ENCODE assay signal across 8 mouse cellular contexts in genomic region chr1:172204814-172205740, GRCm38 (mm10). TPM values are rescaled to one million over a fixed set of nuclear protein-coding genes. Genes with fewer than 3 reads are reported as not detected.
DNase-seq lines count a peak whose midpoint lies in the region; ATAC-seq lines count a peak whose summit lies in the region.

No protein-coding gene starts in this region.

- peak overlapping the region; percentile 76; the same call in 1 of the 2 replicates for H3K27ac ChIP-seq in embryonic facial prominence, embryonic 14.5 days (replicated peaks; ENCODE audit: low read depth, low read length)
- H3K27ac ChIP-seq in limb, embryonic 13.5 days, result peak overlapping the region; percentile 81; the same call in 1 of the 2 replicates

- peak overlapping the region; percentile 76 for H3K4me2 ChIP-seq in embryonic facial prominence, embryonic 14.5 days (ENCODE audit: low read depth, low read length)
- peak overlapping the region; percentile 82 for H3K4me2 ChIP-seq in limb, embryonic 13.5 days (replicated peaks)

- WGBS in embryonic facial prominence, embryonic 14.5 days, result 34% methylated on average over 13 of the region's 15 CpGs
- 41% methylated on average over 15 of the region's 15 CpGs for WGBS in limb, embryonic 13.5 days

- H3K4me1 ChIP-seq in embryonic facial prominence, embryonic 14.5 days (ENCODE audit: control insufficient read depth, insufficient read depth, low read length), result peaks cover 60% of the 10 kb centered on the region
- H3K4me1 ChIP-seq in limb, embryonic 13.5 days, result peaks cover 71% of the 10 kb centered on the region

- H3K9ac ChIP-seq in embryonic facial prominence, embryonic 14.5 days (ENCODE audit: low read depth, low read length), result peak overlapping the region; percentile 81
- peak overlapping the region; percentile 86 for H3K9ac ChIP-seq in limb, embryonic 13.5 days

- H3K4me3 ChIP-seq in embryonic facial prominence, embryonic 14.5 days (ENCODE audit: low read depth, low read length), result peak overlapping the region; percentile 63
- H3K4me3 ChIP-seq in limb, embryonic 13.5 days, result peak overlapping the region; percentile 68

- no peaks in the 10 kb centered on the region for H3K27me3 ChIP-seq in embryonic facial prominence, embryonic 14.5 days (replicated peaks; ENCODE audit: control insufficient read depth, insufficient read depth, low read length)
- H3K27me3 ChIP-seq in limb, embryonic 13.5 days, result no peaks in the 10 kb centered on the region

- no peaks in the 10 kb centered on the region for H3K9me3 ChIP-seq in embryonic facial prominence, embryonic 14.5 days (ENCODE audit: control insufficient read depth, low read length)
- H3K9me3 ChIP-seq in limb, embryonic 13.5 days, result no peaks in the 10 kb centered on the region

- H3K36me3 ChIP-seq in embryonic facial prominence, embryonic 14.5 days (ENCODE audit: control insufficient read depth, insufficient read depth, low read length), result peaks cover 10% of the 10 kb centered on the region; the same call in 1 of the 2 replicates
- peaks cover 29% of the 10 kb centered on the region for H3K36me3 ChIP-seq in limb, embryonic 13.5 days

- DNase-seq in cerebellum, adult 11-12 months, result peak; percentile 79
- DNase-seq in 3T3-L1 (ENCODE audit: low read depth, low spot score), result peak; percentile 72
- peak; percentile 45 for DNase-seq in embryonic facial prominence, embryonic 14.5 days (ENCODE audit: low spot score)
- no peak for DNase-seq in layer of hippocampus, postnatal 25 days (ENCODE audit: extremely low spot score in 1 of 2, low spot score in 1 of 2)
- no peak for DNase-seq in layer of hippocampus, postnatal 14 days (ENCODE audit: low spot score in 2 of 2)

- no peak for ATAC-seq in cerebellum, adult (ENCODE audit: insufficient number of reproducible peaks, low FRiP score, low TSS enrichment)
- ATAC-seq in embryonic facial prominence, embryonic 14.5 days (ENCODE audit: low read depth), result no peak
- ATAC-seq in limb, embryonic 13.5 days (ENCODE audit: low FRiP score, low read depth), result no peak
- ATAC-seq in granulocyte monocyte progenitor cell, adult 5-6 weeks (replicated peaks; ENCODE audit: poor library complexity, severe bottlenecking), result no peak

RNA-seq across cellular contexts. Expression of gene Pea15a, which starts 1.5 kb away (rescaled TPM):
- 149 and 150 TPM in 2 replicates for polyA plus RNA-seq in embryonic facial prominence, embryonic 14.5 days (2014; fragmentation: Nextera tagmentation; extraction: Ambion mirVana)
- 108 and 113 TPM in 2 replicates for polyA plus RNA-seq in limb, embryonic 13.5 days (2015; fragmentation: Nextera tagmentation; extraction: Ambion mirVana)
- total RNA-seq in granulocyte monocyte progenitor cell, adult 5-6 weeks (2014; fragmentation: Nextera tagmentation), result 3.5 and 6.0 TPM in 2 replicates
- total RNA-seq in granulocyte monocyte progenitor cell, adult 5-6 weeks (2017), result 1.2 and 1.7 TPM in 2 replicates
- 100 to 1,000 TPM; 395 to 445 TPM for total RNA-seq in layer of hippocampus, postnatal 25 days (2021)
- total RNA-seq in layer of hippocampus, postnatal 14 days (2021), result 100 to 1,000 TPM; 360 to 376 TPM

RNA-seq across cellular contexts. Expression of gene Casq1, which starts 14.6 kb away (rescaled TPM):
- polyA plus RNA-seq in embryonic facial prominence, embryonic 14.5 days (2014; fragmentation: Nextera tagmentation; extraction: Ambion mirVana), result 39.4 and 74.3 TPM in 2 replicates
- 6.5 and 8.1 TPM in 2 replicates for polyA plus RNA-seq in limb, embryonic 13.5 days (2015; fragmentation: Nextera tagmentation; extraction: Ambion mirVana)
- not detected in 2 replicates for total RNA-seq in granulocyte monocyte progenitor cell, adult 5-6 weeks (2014; fragmentation: Nextera tagmentation)
- total RNA-seq in granulocyte monocyte progenitor cell, adult 5-6 weeks (2017), result not detected in 2 replicates
- under 1 TPM; 0.49 to 0.52 TPM for total RNA-seq in layer of hippocampus, postnatal 25 days (2021)
- total RNA-seq in layer of hippocampus, postnatal 14 days (2021), result 1 to 10 TPM; 1.1 to 1.4 TPM

RNA-seq across cellular contexts. Expression of gene Atp1a4, which starts 53.1 kb away (rescaled TPM):
- polyA plus RNA-seq in embryonic facial prominence, embryonic 14.5 days (2014; fragmentation: Nextera tagmentation; extraction: Ambion mirVana), result 0.05 TPM in 1 of 2 replicates, not detected in the other
- not detected in 2 replicates for polyA plus RNA-seq in limb, embryonic 13.5 days (2015; fragmentation: Nextera tagmentation; extraction: Ambion mirVana)
- not detected in 2 replicates for total RNA-seq in granulocyte monocyte progenitor cell, adult 5-6 weeks (2014; fragmentation: Nextera tagmentation)
- total RNA-seq in granulocyte monocyte progenitor cell, adult 5-6 weeks (2017), result not detected in 2 replicates
- not detected for total RNA-seq in layer of hippocampus, postnatal 25 days (2021)
- not detected for total RNA-seq in layer of hippocampus, postnatal 14 days (2021)

RNA-seq across cellular contexts. Expression of gene Igsf8, which starts 56.4 kb away (rescaled TPM):
- polyA plus RNA-seq in embryonic facial prominence, embryonic 14.5 days (2014; fragmentation: Nextera tagmentation; extraction: Ambion mirVana), result 57.2 and 60.4 TPM in 2 replicates
- 42.2 and 46.7 TPM in 2 replicates for polyA plus RNA-seq in limb, embryonic 13.5 days (2015; fragmentation: Nextera tagmentation; extraction: Ambion mirVana)
- total RNA-seq in granulocyte monocyte progenitor cell, adult 5-6 weeks (2014; fragmentation: Nextera tagmentation), result 53.7 and 58.4 TPM in 2 replicates
- 24.8 and 25.0 TPM in 2 replicates for total RNA-seq in granulocyte monocyte progenitor cell, adult 5-6 weeks (2017)
- total RNA-seq in layer of hippocampus, postnatal 25 days (2021), result 100 to 1,000 TPM; 253 to 278 TPM
- 100 to 1,000 TPM; 185 to 195 TPM for total RNA-seq in layer of hippocampus, postnatal 14 days (2021)

RNA-seq across cellular contexts. Expression of gene Dcaf8, which starts 57.2 kb away (rescaled TPM):
- 102 and 119 TPM in 2 replicates for polyA plus RNA-seq in embryonic facial prominence, embryonic 14.5 days (2014; fragmentation: Nextera tagmentation; extraction: Ambion mirVana)
- 173 and 176 TPM in 2 replicates for polyA plus RNA-seq in limb, embryonic 13.5 days (2015; fragmentation: Nextera tagmentation; extraction: Ambion mirVana)
- 68.0 and 76.2 TPM in 2 replicates for total RNA-seq in granulocyte monocyte progenitor cell, adult 5-6 weeks (2014; fragmentation: Nextera tagmentation)
- total RNA-seq in granulocyte monocyte progenitor cell, adult 5-6 weeks (2017), result 107 and 114 TPM in 2 replicates
- 100 to 1,000 TPM; 107 to 115 TPM for total RNA-seq in layer of hippocampus, postnatal 25 days (2021)
- total RNA-seq in layer of hippocampus, postnatal 14 days (2021), result 100 to 1,000 TPM in 1 of 2 experiments, 10 to 100 TPM in 1; 97.8 to 104 TPM

Comparison
In these comparisons a context has a peak if more than half of its experiments do, and no peak if none do; other contexts are left out.
1. DNase-seq: peak in cerebellum, adult 11-12 months (single experiment), 3T3-L1 (single experiment) and embryonic facial prominence, embryonic 14.5 days (single experiment); none in layer of hippocampus, postnatal 25 days (0 of 2) and layer of hippocampus, postnatal 14 days (0 of 2).
2. RNA of gene Pea15a, which starts 1.5 kb away (total RNA-seq): 395 to 445 TPM in layer of hippocampus, postnatal 25 days and 360 to 376 TPM in layer of hippocampus, postnatal 14 days; 1.2 to 6.0 TPM in granulocyte monocyte progenitor cell, adult 5-6 weeks; every median in the first group is over 10 times any median in the second.